Mouse (Mus musculus): Measurements from ENCODE around the gene Smc3.

Smc3 gene

GRCm38 (mm10) chr19:53653624-53654467 is 53.6 kb downstream of the Smc3 start:
- 68% methylated on average over 20 of the region's 20 CpGs for WGBS

GRCm38 (mm10) chr19:53656443-53656842 is 56.2 kb downstream of the Smc3 start:
- 90% methylated on average over 11 of the region's 11 CpGs for WGBS

GRCm38 (mm10) chr19:53657437-53657836 is 57.2 kb downstream of the Smc3 start:
- 71% methylated on average over 5 of the region's 5 CpGs for WGBS

GRCm38 (mm10) chr19:53660722-53661420 is 60.7 kb downstream of the Smc3 start:
- WGBS = 86% methylated on average over 9 of the region's 9 CpGs

- 50% methylated on average over 14 of the region's 14 CpGs for WGBS
These were observed 61.9 kb downstream of the Smc3 start for GRCm38 (mm10) chr19:53661938-53662722.

GRCm38 (mm10) chr19:53664831-53665230 is 64.6 kb downstream of the Smc3 start:
- WGBS = 92% methylated on average over 9 of the region's 9 CpGs

- WGBS = 96% methylated on average over 4 of the region's 4 CpGs
These were observed 65.2 kb downstream of the Smc3 start for GRCm38 (mm10) chr19:53665391-53665790.

- 65% methylated on average over 8 of the region's 8 CpGs for WGBS
These were observed 66.5 kb downstream of the Smc3 start for GRCm38 (mm10) chr19:53666708-53667107.

- WGBS = 82% methylated on average over 7 of the region's 7 CpGs
These were observed 68.6 kb downstream of the Smc3 start for GRCm38 (mm10) chr19:53668821-53669220.

- 78% methylated on average over 12 of the region's 12 CpGs for WGBS
These were observed 70.5 kb downstream of the Smc3 start for GRCm38 (mm10) chr19:53670625-53671141.

GRCm38 (mm10) chr19:53671432-53671831 is 71.2 kb downstream of the Smc3 start:
- 75% methylated on average over 3 of the region's 3 CpGs for WGBS

GRCm38 (mm10) chr19:53674131-53674925 is 74.1 kb downstream of the Smc3 start:
- 50% methylated on average over 9 of the region's 9 CpGs for WGBS

- 3% methylated on average over 26 of the region's 26 CpGs for WGBS
These were observed 76.0 kb downstream of the Smc3 start for GRCm38 (mm10) chr19:53676228-53676627.

GRCm38 (mm10) chr19:53676718-53677634 is 76.8 kb downstream of the Smc3 start, which contains the start of gene Rbm20:
Gene Rbm20, plus strand, starts transcription at chr19:53677306.
- 1% methylated on average over 77 of the region's 82 CpGs for WGBS

- WGBS = over 99% methylated on average over 9 of the region's 9 CpGs
These were observed 79.0 kb downstream of the Smc3 start for GRCm38 (mm10) chr19:53679194-53679593.

GRCm38 (mm10) chr19:53679981-53680380 is 79.8 kb downstream of the Smc3 start:
- WGBS = 95% methylated on average over 7 of the region's 7 CpGs

- WGBS = 72% methylated on average over 8 of the region's 8 CpGs
These were observed 82.2 kb downstream of the Smc3 start for GRCm38 (mm10) chr19:53682427-53682826.

- WGBS = 85% methylated on average over 5 of the region's 5 CpGs
These were observed 87.4 kb downstream of the Smc3 start for GRCm38 (mm10) chr19:53687592-53687991.

- WGBS = 64% methylated on average over 10 of the region's 10 CpGs
These were observed 90.6 kb downstream of the Smc3 start for GRCm38 (mm10) chr19:53690816-53691215.

GRCm38 (mm10) chr19:53694020-53694419 is 93.8 kb downstream of the Smc3 start:
- 7% methylated on average over 1 of the region's 1 CpGs for WGBS
